Mouse (Mus musculus) lung, embryonic 14.5 days (tissue): Measurements from ENCODE around the gene Phka1. TPM values are rescaled to one million over a fixed set of nuclear protein-coding genes. Genes with fewer than 3 reads are reported as not detected.
A peak's percentile ranks its signal among the peaks of the same experiment; 100 is the strongest.

Experiments
- ATAC-seq: fragments of 200-750 bp; cut with Nextera tagmentation; 2 replicates; pipeline ENCODE4 v1.8.0; 2017; ENCODE audit warnings: mild to moderate bottlenecking, moderate TSS enrichment, moderate library complexity; ENCODE audit not compliant: insufficient read depth
- DNase-seq: peaks from one replicate; pipeline ENCODE4 v3.0.0-alpha.2; 2015
- H3K27ac ChIP-seq: fragments of 300-500 bp; sonication (generic); 2 replicates; pipeline ENCODE4 v1.5.1; 2014; ENCODE audit warnings: low read depth, mild to moderate bottlenecking, moderate library complexity
- H3K27me3 ChIP-seq: fragments of 300-500 bp; sonication (generic); 2 replicates; pipeline ENCODE4 v1.6.1; 2014; ENCODE audit warnings: low read length, control low read depth; ENCODE audit not compliant: insufficient read depth
- H3K36me3 ChIP-seq: fragments of 300-500 bp; sonication (generic); 2 replicates; pipeline ENCODE4 v1.6.1; 2014; ENCODE audit warnings: control low read depth; ENCODE audit not compliant: insufficient read depth
- H3K4me1 ChIP-seq: fragments of 300-500 bp; sonication (generic); 2 replicates; pipeline ENCODE4 v1.6.1; 2014; ENCODE audit warnings: antibody characterized with exemption, control low read depth; ENCODE audit not compliant: insufficient read depth
- H3K4me2 ChIP-seq: fragments of 300-500 bp; sonication (generic); 2 replicates; pipeline ENCODE4 v1.6.1; 2014; ENCODE audit warnings: mild to moderate bottlenecking
- H3K4me3 ChIP-seq: fragments of 300-500 bp; sonication (generic); 2 replicates; pipeline ENCODE4 v1.5.1; 2014; ENCODE audit warnings: low read depth, low read length
- H3K9ac ChIP-seq: fragments of 300-500 bp; sonication (generic); 2 replicates; pipeline ENCODE4 v1.6.1; 2014
- H3K9me3 ChIP-seq: fragments of 300-500 bp; sonication (generic); 2 replicates; pipeline ENCODE4 v1.6.1; 2016; ENCODE audit warnings: low read depth, low read length, control low read depth
- CTCF ChIP-seq: IDR thresholded peaks from 2 replicates; pipeline ENCODE4 v1.5.1; 2016; ENCODE audit warnings: antibody characterized with exemption, low read depth
- WGBS: fragments of 180-500 bp; shearing (Covaris S2); extraction: QIAGEN DNeasy Blood & Tissue Kit; methylation state at CpG from one replicate; pipeline ENCODE4 v1.1.7; 2014; 5-methylcytosine and 5-hydroxymethylcytosine counted together
- polyA plus RNA-seq: library from polyadenylated mRNA; unstranded; fragments of >200 nt; fragmentation: Nextera tagmentation; extraction: Ambion mirVana; gene quantifications from 2 replicates; pipeline ENCODE4 v1.2.1, GENCODE M21; 2014

Gene Phka1
- polyA plus RNA-seq, 1 experiment from 2014 or later, result 11.8 TPM

DNA sequence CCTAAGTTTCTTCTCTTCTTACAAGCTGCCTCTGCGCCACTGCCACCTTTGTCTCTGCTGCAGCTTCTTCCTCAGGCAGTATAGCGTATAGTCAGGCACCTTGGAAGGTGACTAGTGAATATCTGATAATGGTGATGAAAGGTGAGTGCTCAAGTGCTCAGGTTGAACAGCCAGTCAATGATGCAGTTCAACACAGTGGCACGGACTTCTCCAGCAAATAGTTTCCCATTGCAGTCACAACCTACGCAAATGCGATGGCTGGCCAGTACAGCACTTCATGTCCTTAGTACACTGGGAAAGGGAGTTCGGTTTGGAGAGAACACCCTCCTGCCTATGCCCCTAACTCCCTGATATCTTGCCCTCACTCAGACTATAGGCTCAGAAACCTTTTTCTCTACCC, 1.1 kb upstream of the Phka1 start:
- WGBS, result 33% methylated on average over 6 of the region's 6 CpGs
- no peak overlapping the region for H3K9ac ChIP-seq
- H3K4me2 ChIP-seq, result peak overlapping the region; percentile 60
- no peak overlapping the region for H3K27ac ChIP-seq
- DNase-seq (no peak), ATAC-seq (no peak)
- peaks cover 6% of the 10 kb centered on the region; the same call in 1 of the 2 replicates for H3K27me3 ChIP-seq
- no peak for TF ChIP-seq CTCF
- H3K36me3 ChIP-seq, result no peaks in the 10 kb centered on the region
- H3K4me3 ChIP-seq, result 0 out of 2 replicates have a peak overlapping the region, but pooled peaks have one; percentile 53
- H3K9me3 ChIP-seq, result no peaks in the 10 kb centered on the region
- no peaks in the 10 kb centered on the region for H3K4me1 ChIP-seq

DNA sequence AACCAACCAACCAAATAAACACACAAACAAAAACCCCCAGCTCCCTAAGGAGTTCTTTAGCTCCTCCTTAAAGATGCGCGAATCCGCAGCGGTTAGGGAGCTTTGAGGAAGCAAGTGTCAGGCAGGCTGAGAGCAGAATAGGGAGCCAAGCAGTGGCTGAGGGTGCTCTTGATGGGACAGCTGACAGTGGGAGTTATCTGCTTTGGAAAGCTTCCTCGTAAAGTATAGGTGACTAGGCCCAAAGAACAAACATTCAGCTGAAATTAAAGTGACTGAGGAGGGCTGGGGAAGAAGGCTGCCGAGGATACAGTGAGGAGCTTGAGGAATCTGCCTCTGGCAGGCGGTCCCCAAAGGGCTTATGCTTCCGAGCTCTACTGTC, 516 bp upstream of the Phka1 start:
- Histone ChIP-seq H3K4me1 (no peaks in the 10 kb centered on the region), H3K27me3 (peaks cover 6% of the 10 kb centered on the region; the same call in 1 of the 2 replicates), H3K4me2 (peak overlapping the region; percentile 60), H3K27ac (no peak overlapping the region; the same call in 1 of the 2 replicates), H3K4me3 (peak overlapping the region; percentile 53), H3K36me3 (no peaks in the 10 kb centered on the region), H3K9me3 (no peaks in the 10 kb centered on the region), H3K9ac (peak overlapping the region; percentile 60)
- no peak for DNase-seq
- WGBS, result 13% methylated on average over 8 of the region's 8 CpGs
- ATAC-seq, result peak; percentile 59; the same call in 1 of the 2 replicates
- no peak for TF ChIP-seq CTCF

DNA sequence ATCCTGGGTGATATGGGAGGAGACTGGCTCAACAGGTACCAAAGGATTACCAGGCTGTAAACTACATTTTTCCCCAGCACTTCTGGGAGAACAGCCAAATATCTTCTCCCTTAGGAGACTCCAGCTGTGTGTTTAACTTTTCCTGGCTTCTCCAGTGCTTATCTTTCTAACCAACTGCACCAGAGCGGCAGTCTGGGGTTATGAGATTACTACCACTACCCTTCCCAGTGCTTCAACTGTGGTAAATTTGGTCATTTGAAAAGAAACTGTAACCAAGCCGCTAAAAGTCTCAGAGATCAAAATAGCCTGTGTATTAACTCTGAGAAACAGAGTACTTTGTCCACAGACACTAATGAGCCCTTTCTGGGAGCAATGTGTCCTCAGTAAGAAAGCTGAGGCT, 42.8 kb downstream of the Phka1 start:
- no peak for TF ChIP-seq CTCF
- Histone ChIP-seq H3K27ac (no peak overlapping the region), H3K4me2 (no peak overlapping the region), H3K27me3 (no peaks in the 10 kb centered on the region), H3K36me3 (no peaks in the 10 kb centered on the region), H3K4me1 (no peaks in the 10 kb centered on the region), H3K9ac (no peak overlapping the region), H3K4me3 (no peak overlapping the region), H3K9me3 (no peaks in the 10 kb centered on the region)
- WGBS, result 81% methylated on average over 2 of the region's 2 CpGs
- no peak for DNase-seq
- ATAC-seq, result no peak

DNA sequence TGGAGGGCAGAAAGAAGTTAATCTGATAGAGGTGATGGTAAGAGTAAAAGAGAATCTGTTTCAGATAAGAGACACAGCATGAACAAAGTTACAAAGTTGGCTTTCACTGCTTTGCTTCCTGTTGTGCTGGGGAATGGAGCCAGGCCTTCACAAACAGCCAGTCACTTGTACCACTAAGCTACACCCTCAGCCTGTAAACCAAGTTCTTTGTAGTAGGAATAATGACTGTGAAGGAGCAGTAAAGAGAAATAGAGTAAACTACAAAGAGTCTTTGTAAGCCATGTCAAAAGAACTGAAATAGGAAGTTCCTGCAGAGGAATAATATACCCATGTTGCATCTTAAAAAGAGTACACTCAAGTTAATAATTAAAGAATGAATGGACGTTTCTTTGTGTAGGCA, 55.5 kb downstream of the Phka1 start:
- Histone ChIP-seq H3K9ac (no peak overlapping the region), H3K27ac (no peak overlapping the region), H3K4me3 (no peak overlapping the region), H3K4me1 (no peaks in the 10 kb centered on the region), H3K9me3 (no peaks in the 10 kb centered on the region), H3K4me2 (no peak overlapping the region), H3K27me3 (no peaks in the 10 kb centered on the region), H3K36me3 (no peaks in the 10 kb centered on the region)
- TF ChIP-seq CTCF, result no peak
- DNase-seq (no peak), ATAC-seq (no peak)
- WGBS, result 59% methylated on average over 1 of the region's 1 CpGs

DNA sequence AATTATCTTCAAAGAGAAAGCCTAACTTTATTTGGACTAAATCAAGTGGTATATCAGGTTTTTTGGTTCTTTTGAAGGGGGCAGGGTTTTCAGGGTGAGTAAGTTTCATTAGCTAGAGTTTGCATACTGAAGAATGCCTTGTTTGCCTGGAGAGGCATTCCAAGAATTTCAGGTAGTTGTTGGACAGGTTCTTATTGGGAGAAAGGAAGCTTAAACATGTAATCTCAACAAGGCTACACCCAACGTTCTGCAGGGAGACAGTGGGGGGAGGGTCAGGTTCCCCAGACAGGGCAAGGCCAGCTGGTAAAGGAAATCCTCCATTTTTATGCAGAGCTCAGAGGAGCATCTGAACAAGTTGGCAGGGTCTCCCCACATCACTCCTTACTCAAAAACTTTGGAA, 72.9 kb downstream of the Phka1 start:
- H3K36me3 ChIP-seq, result no peaks in the 10 kb centered on the region
- no peaks in the 10 kb centered on the region for H3K27me3 ChIP-seq
- no peak overlapping the region for H3K4me3 ChIP-seq
- TF ChIP-seq CTCF, result no peak
- peak; percentile 47 for DNase-seq
- no peaks in the 10 kb centered on the region for H3K9me3 ChIP-seq
- no peak overlapping the region for H3K4me2 ChIP-seq
- H3K27ac ChIP-seq, result no peak overlapping the region
- H3K4me1 ChIP-seq, result no peaks in the 10 kb centered on the region
- H3K9ac ChIP-seq, result no peak overlapping the region
- peak; percentile 73 for ATAC-seq
- 5% methylated on average over 1 of the region's 1 CpGs for WGBS

DNA sequence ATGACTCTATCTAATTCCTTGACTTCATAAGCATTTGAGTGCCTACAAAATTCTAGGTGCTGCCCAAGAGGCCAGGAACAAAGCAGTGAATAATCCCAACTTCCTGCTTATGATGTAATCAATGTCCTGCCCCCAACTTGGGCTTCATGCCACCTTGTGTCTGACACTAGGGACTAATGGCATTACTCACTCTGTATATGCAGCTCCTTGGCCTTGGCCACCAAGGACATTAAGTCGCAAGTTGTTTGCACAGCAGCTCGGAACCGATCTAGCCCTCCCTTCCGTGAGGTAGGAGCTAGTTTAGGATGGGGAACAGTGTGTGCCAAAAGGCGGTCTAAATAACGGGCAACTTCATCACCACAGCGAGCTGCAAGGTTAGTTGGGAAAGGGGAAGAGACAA, 87.1 kb downstream of the Phka1 start:
- H3K9me3 ChIP-seq, result no peaks in the 10 kb centered on the region
- no peak overlapping the region for H3K27ac ChIP-seq
- H3K27me3 ChIP-seq, result no peaks in the 10 kb centered on the region
- 91% methylated on average over 7 of the region's 7 CpGs for WGBS
- DNase-seq, result no peak
- no peak for TF ChIP-seq CTCF
- no peak overlapping the region for H3K4me2 ChIP-seq
- ATAC-seq, result no peak
- H3K4me1 ChIP-seq, result no peaks in the 10 kb centered on the region
- H3K9ac ChIP-seq, result no peak overlapping the region
- H3K36me3 ChIP-seq, result no peaks in the 10 kb centered on the region
- no peak overlapping the region for H3K4me3 ChIP-seq

DNA sequence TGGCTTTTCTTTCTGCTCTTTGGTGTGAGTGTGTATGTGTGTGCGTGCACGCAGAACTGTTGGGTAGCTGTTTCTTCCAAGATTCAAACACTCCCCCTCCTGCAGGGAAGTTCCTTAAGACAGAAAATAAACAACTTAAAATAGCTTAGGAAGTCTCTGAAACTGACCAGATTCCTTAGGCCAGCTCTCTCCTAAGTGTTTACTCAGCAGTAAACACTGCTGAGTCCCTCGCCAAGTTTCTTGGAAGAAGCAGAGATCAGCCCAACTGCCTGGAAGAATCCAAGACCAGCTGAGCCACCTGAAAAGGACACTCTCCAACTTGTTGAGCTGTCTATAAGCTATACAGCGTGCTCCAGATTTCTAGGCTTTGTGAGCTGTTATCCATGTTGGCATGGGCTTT, 134.8 kb downstream of the Phka1 start:
- Histone ChIP-seq H3K4me3 (no peak overlapping the region), H3K36me3 (no peaks in the 10 kb centered on the region), H3K4me2 (no peak overlapping the region), H3K9ac (no peak overlapping the region), H3K27me3 (no peaks in the 10 kb centered on the region), H3K27ac (no peak overlapping the region), H3K9me3 (no peaks in the 10 kb centered on the region), H3K4me1 (no peaks in the 10 kb centered on the region)
- 17% methylated on average over 4 of the region's 4 CpGs for WGBS
- DNase-seq, result peak; percentile 64
- no peak for TF ChIP-seq CTCF
- ATAC-seq, result peak; percentile 51; the same call in 1 of the 2 replicates
